Mouse (Mus musculus) skeletal muscle tissue, adult 2 months (tissue): ENCODE measurements around the gene Cenpo.
A peak's percentile ranks its signal among the peaks of the same experiment; 100 is the strongest.

Source experiments
- DNase-seq: peaks from one replicate; pipeline ENCODE4 v3.0.0-alpha.2; 2012; ENCODE audit warnings: low read depth, low spot score

Gene Cenpo

DNA sequence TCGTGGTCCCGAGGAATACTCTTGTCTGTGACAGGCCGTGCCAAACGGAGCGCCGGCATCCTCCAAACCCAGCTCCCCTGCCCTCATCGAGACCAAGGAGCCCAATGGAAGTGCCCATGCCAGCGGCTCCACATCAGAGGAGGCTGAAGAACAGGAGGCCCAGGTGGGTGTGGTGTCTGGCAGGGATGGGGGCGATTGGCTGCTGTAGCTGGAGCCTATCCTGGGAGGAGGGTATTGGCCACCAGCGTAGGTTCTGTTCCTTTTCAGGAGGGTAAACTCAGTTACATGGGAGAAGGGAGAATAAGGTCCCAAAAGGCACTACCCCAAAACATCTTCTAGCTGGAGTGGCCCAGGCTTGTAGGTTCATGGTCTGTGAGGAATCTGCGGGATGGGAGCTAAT is 34.8 kb downstream of the Cenpo start:
- no peak for DNase-seq

GRCm38 (mm10) chr12:4198702-4199101 is 35.4 kb downstream of the Cenpo start:
- no peak for DNase-seq

GRCm38 (mm10) chr12:4194643-4195042 is 39.5 kb downstream of the Cenpo start:
- DNase-seq, result no peak

- DNase-seq, result no peak
These were observed 40.9 kb downstream of the Cenpo start for GRCm38 (mm10) chr12:4193025-4193740.

GRCm38 (mm10) chr12:4192514-4192913 is 41.6 kb downstream of the Cenpo start:
- DNase-seq, result no peak

GRCm38 (mm10) chr12:4189060-4189447 is 45.0 kb downstream of the Cenpo start:
- DNase-seq, result no peak

- peak; percentile 45 for DNase-seq
These were observed 45.7 kb downstream of the Cenpo start for GRCm38 (mm10) chr12:4188171-4189059.

GRCm38 (mm10) chr12:4184648-4185047 is 49.4 kb downstream of the Cenpo start:
- no peak for DNase-seq

- no peak for DNase-seq
These were observed 53.6 kb downstream of the Cenpo start for GRCm38 (mm10) chr12:4180507-4180906.

GRCm38 (mm10) chr12:4179671-4180233 is 54.3 kb downstream of the Cenpo start:
- no peak for DNase-seq

GRCm38 (mm10) chr12:4178839-4179238 is 55.3 kb downstream of the Cenpo start:
- DNase-seq, result no peak

GRCm38 (mm10) chr12:4173108-4173790 is 60.8 kb downstream of the Cenpo start:
- DNase-seq, result no peak

DNA sequence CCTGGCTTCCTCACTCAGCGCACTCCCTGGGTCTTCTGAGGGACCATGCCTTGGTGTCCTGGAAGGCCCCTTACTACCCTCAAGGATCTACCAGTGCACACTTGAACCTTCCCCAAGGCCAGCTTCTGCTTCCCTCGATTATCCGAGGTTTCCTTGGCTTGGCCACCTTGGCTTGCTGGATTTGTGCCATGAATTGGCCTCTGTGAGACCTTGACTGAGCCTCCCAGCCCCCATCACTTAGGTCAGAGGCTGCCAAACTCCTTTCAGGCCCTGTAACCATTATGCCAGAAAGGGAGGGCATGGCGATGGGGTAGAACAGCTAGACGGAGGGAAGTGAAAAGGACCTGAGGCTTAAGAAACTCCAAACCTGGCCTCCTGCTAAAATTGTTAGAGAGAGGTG is 64.5 kb downstream of the Cenpo start:
- no peak for DNase-seq

DNA sequence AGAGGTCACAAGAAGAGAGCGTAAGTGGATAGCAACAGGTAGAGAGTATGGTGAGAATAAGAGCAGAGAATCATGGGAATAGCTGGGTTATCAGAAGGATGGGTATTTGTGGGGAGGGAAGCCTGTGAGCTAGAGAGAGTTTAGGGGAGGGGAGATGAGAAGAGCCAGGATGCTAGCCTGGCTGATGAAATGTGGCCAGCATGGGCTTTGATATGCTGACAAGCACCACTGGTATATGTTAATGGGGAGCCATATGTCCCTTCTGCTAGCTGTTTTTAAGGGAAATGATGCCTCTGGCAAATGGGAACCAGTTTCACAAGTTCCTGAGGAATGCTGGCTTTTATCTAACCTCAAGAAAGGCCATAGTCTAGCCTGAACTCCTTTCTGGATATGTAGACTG is 65.0 kb downstream of the Cenpo start:
- DNase-seq, result no peak

DNA sequence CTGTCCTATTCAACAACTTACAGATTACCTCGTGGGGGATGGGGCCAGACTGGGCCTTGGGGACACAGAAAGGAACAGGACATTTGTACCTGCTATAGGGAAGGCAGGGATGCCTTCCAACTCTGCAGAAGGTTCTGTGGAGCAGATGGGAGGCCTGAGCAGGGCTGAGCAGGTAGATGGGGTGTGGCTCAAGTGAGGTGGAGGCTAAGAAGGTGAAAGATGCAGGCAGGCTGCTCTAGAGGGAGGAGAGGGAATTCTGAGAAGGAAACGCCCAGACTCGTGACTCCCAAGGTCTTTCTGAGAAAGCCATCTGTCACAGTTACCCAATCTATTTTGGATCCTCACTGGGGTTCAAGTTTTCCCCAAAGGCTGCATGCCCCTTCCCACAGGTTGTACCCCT is 67.1 kb downstream of the Cenpo start:
- DNase-seq, result no peak

- DNase-seq, result no peak
These were observed 71.2 kb downstream of the Cenpo start for GRCm38 (mm10) chr12:4162886-4163285.

DNA sequence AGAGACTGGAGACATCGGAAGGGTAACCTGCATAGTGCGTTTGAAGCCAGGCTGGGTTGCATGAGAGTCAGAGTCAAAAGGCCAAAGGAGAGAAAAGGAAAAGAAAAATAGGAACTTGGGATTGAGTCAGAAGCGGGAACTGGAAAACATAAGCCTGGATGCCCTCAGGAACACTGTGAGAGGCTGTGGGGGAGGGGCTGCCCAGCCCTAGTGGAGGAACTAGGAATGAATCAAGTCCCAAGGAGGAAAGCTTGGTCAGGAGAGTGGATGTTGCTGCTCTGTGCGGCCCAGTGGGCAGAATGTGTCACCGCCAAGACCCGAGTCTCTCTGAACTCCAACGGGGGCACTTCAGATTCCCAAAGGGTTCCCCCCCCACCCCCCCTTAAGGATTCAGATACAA is 73.8 kb downstream of the Cenpo start:
- DNase-seq, result no peak

DNA sequence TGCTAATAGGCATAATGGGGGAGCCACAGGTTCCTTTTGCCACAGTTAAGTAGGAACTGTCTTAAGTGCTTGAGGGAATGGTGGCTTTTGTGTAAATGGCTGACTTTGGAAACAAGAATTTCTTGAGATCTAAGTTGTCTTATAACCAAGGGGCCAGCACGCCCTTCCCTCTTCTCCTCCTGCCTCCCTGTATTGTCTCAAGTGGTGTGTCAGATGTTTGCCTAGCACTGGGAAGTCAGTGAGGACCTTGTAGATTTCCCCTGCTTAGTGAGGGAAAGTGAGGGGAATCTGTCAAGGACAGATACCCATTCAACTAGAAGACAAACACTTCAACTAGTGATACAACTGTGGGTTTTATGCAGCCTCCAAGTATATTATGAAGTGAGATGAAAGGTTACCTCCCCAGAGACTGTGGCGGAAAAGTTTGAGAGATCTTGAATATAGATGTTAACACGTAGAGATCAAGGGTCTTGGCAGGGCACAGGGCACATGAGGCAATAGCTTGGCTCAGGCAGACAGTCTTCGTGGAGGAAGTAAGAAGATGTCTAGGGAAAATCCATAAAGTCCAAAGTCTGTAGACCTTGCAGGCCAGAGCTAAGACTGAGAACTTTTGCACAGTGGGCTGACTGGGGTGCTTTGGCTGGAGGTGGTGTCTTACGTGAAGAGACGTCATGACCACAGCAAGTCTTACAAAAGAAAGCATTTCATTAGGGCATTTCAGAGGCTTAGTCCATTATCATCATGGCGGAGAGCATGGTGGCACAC is 75.0 kb downstream of the Cenpo start:
- no peak for DNase-seq

GRCm38 (mm10) chr12:4158179-4158578 is 75.9 kb downstream of the Cenpo start:
- DNase-seq, result no peak

DNA sequence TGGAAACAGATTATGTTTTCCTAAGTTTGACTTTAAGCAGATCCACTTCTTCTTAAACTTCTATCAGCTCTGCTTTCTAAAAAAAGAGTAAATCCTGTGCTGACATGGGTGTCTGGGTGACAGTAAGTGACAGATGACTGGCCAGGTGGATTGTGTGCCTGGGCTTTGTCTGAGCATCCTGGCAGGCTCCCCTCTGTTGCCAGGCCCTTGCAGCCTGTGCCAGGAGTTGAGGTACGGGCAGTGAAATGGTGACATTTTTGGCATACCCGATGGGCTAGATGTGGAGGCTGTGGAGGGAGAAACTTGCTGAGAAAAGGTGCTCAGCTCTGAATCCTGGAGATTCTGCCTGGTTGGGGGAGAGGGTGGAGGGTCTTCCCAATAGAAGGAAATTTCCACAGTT is 76.6 kb downstream of the Cenpo start:
- no peak for DNase-seq

DNA sequence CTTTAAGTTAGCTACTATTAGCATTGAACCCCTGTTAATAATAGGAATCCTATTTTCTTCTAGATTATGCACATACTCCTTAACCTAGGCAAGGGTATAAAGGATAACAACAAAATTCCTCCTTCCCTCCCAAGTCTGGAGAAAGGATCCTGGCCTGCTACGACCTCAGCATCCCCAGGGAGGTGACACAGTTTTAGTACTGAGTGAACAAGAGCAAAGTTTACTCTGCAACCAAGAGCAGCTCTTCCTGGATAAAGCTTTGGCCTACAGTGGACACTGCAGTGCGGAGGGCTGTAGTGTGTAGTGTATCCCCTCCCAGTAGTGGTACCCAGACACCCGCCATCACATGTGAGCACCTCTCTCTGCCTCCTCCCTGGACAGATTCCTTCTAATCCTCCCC is 82.1 kb downstream of the Cenpo start:
- DNase-seq, result peak; percentile 40
